Mouse (Mus musculus): ENCODE results near the gene Mpp1.

- TF ChIP-seq CTCF (IDR thresholded peaks at IDR 0.05; ENCODE audit: borderline replicate concordance, control insufficient read depth, extremely low read depth, insufficient read depth, low read length, poor library complexity) (no peak), POLR2A (IDR thresholded peaks at IDR 0.05; ENCODE audit: control insufficient read depth, extremely low read depth, insufficient read depth, low read length, poor library complexity) (no peak)
Observed at GRCm38 (mm10) chrX:75098799-75099198, 32.0 kb downstream of the Mpp1 start.
